Mouse (Mus musculus) E14TG2a.4 (cell line): ENCODE results near the gene Mllt6.

Source experiments
- H3K27me3 ChIP-seq: 2 replicates; pipeline ENCODE4 v1.6.1; 2014; ENCODE audit warnings: low read length, control low read depth; ENCODE audit not compliant: insufficient read depth
- H3K36me3 ChIP-seq: 2 replicates; pipeline ENCODE4 v1.6.1; 2014; ENCODE audit warnings: low read length, control low read depth; ENCODE audit not compliant: insufficient read depth
- H3K4me1 ChIP-seq: replicated peaks from 2 replicates; pipeline ENCODE4 v1.6.1; 2014; ENCODE audit warnings: low read depth, low read length, control low read depth
- H3K4me3 ChIP-seq: replicated peaks from 2 replicates; pipeline ENCODE4 v1.5.1; 2014; ENCODE audit warnings: mild to moderate bottlenecking, low read length
- H3K9me3 ChIP-seq: 2 replicates; pipeline ENCODE4 v1.6.1; 2014; ENCODE audit warnings: low read length, control low read depth
- CTCF ChIP-seq: conservative IDR thresholded peaks from 2 replicates; pipeline ENCODE4 v1.5.1; 2014; ENCODE audit warnings: low read length
- NANOG ChIP-seq: IDR thresholded peaks from 2 replicates; pipeline ENCODE4 v1.6.1; 2014; ENCODE audit warnings: borderline replicate concordance, low read length, mixed read lengths
- POU5F1 ChIP-seq: IDR thresholded peaks from 2 replicates; pipeline ENCODE4 v1.6.1; 2014; ENCODE audit warnings: low read length, borderline replicate concordance

The Mllt6 gene

DNA sequence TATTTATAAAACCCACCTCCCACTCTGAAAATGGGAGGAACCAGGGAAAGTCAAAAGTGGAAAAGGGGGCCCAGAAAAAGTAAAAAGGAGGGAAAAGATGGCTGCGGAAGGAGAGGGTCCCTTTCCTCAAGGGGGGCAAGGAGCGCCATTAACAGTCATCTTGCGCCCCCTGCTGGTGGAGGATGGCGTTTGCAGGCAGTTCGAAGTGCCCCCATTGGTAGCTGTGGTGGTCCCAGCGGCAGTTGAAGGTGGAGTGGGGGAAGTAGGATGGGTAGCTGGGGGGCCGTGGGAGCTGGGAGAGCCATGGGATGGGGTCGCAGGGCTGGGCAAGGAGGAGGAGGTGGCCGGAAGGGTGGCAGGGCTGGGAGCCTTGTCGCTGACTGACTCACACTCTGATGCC is 26.6 kb downstream of the Mllt6 start:
- no peaks in the 10 kb centered on the region for H3K27me3 ChIP-seq
- H3K4me3 ChIP-seq = no peak overlapping the region; the same call in 1 of the 2 replicates
- H3K36me3 ChIP-seq = peaks cover 89% of the 10 kb centered on the region
- TF ChIP-seq CTCF (peak; percentile 85), NANOG (no peak), POU5F1 (no peak)
- H3K4me1 ChIP-seq = peaks cover 93% of the 10 kb centered on the region
- H3K9me3 ChIP-seq = no peaks in the 10 kb centered on the region

DNA sequence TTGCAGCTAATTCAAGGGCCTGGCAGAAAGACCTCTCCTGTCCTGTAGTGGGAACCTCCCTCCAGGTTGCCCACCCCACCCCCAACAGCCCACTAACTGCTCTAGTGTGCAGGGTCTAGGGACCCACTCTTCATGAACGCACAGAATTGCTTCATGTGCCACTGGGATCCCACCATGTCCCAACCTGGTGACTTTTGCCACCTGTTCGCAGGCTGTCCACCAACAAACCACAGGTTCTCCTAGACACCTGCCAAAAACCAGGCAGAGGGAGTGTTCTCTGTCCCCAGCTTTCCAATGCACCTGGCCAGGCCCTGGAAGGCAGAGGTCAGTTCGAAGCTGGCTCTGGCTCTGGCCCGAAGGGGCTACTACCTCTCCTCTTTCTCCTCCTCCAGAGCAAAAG is 31.2 kb downstream of the Mllt6 start:
- Histone ChIP-seq H3K9me3 (no peaks in the 10 kb centered on the region), H3K4me1 (peaks cover 91% of the 10 kb centered on the region), H3K27me3 (no peaks in the 10 kb centered on the region), H3K36me3 (peaks cover 72% of the 10 kb centered on the region), H3K4me3 (0 out of 2 replicates have a peak overlapping the region, but pooled peaks have one; percentile 37)
- TF ChIP-seq POU5F1 (no peak), CTCF (no peak), NANOG (no peak)

DNA sequence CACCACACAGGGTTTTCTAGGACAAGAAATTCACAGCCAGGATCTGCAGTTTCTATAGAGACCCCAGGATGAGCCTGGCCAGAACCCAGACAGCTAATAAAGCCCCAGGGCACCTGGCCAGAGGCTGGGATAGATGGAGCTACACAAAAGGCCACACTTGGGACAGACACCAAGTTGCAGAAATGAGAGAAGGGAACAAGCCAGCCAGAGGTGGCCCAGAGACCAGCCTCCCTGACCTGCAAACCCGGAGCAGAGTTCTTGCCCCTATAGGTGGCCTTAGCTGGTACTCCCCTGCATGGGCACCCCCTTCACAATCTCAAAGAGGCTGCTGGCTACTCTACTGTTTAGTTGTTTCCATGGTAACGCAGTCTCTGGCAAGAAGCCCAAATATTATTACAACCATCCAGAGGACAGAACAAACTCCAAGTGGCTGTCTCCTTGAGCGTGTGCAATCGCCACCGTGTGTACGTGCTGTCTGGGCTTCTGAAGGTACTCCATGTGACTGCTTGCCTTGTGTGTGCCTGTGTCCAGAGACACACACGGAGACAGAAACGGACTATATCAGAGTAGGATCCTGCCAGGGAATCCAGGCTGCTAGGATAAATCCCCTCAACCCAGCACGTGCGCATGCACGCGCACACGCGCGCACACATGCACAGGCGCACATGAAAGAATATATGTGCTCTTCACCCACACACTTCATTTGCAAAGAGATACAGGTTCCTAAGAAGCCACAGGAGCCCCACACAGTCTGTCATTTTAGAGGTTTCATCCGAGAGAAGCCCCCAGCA is 31.9 kb downstream of the Mllt6 start:
- TF ChIP-seq POU5F1 = no peak
- no peak for TF ChIP-seq NANOG
- no peak for TF ChIP-seq CTCF
- H3K27me3 ChIP-seq = no peaks in the 10 kb centered on the region
- no peaks in the 10 kb centered on the region for H3K9me3 ChIP-seq
- peaks cover 65% of the 10 kb centered on the region for H3K36me3 ChIP-seq
- H3K4me1 ChIP-seq = peaks cover 85% of the 10 kb centered on the region
- peak overlapping the region; percentile 94 for H3K4me3 ChIP-seq

DNA sequence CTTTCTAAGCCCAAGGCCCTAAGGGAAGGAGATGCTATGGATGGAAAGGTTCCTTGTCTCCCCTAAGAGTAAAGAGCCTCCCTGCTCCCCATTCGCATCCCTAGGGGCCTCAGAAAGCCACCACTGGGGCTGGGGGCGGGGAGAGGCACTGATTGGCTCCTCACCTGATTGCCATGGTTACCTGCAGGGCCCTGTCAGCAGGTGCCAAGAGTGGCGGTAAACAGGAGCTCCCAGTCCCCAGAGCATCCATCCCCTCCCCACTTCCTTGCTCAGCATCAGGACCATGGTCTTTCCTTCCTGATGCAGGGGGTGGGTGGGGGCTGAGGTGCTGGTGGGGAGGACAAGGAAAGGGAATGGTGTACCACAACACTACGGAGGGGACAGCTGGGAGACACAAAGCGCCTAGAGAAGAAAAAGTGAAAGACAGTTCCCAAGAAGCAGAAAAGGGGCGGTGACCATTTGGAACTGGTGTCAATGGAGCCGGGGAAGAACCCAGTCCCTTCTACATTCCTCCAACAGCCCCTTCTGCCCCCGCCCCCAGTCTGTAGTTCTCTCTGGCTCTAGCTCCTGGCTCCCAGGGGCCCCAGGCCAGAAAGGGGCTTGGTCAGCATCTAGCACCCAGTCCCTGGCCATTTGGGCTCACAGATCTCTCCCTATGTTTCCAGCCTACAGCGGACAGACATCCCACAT is 32.6 kb downstream of the Mllt6 start:
- Histone ChIP-seq H3K9me3 (no peaks in the 10 kb centered on the region), H3K4me3 (peak overlapping the region; percentile 94), H3K27me3 (peaks cover 4% of the 10 kb centered on the region), H3K4me1 (peaks cover 82% of the 10 kb centered on the region), H3K36me3 (peaks cover 58% of the 10 kb centered on the region)
- no peak for TF ChIP-seq NANOG

DNA sequence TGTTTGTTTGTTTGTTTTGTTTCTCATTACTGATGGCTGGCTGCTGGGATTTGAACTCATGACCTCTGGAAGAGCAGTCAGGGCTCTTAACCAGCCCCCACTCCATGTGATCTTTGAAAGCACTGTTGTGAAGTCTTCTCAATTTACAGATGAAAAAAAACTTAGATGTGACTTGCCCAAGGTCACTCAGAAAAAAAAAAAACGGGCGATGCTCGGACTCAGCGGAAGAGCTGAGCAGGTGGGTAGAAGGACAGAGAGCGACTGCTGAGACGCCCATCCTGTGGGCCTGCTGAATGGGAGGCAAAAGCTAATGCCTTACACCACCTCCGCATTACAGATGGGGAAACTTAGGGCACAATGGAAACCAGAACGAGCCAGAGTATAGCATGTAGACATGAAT is 33.5 kb downstream of the Mllt6 start:
- no peak for TF ChIP-seq CTCF
- TF ChIP-seq POU5F1 = no peak
- no peak; the same call in 1 of the 2 replicates for TF ChIP-seq NANOG
- H3K27me3 ChIP-seq = peaks cover 12% of the 10 kb centered on the region
- peak overlapping the region; percentile 94 for H3K4me3 ChIP-seq
- peaks cover 82% of the 10 kb centered on the region for H3K4me1 ChIP-seq
- H3K36me3 ChIP-seq = peaks cover 52% of the 10 kb centered on the region
- H3K9me3 ChIP-seq = no peaks in the 10 kb centered on the region

DNA sequence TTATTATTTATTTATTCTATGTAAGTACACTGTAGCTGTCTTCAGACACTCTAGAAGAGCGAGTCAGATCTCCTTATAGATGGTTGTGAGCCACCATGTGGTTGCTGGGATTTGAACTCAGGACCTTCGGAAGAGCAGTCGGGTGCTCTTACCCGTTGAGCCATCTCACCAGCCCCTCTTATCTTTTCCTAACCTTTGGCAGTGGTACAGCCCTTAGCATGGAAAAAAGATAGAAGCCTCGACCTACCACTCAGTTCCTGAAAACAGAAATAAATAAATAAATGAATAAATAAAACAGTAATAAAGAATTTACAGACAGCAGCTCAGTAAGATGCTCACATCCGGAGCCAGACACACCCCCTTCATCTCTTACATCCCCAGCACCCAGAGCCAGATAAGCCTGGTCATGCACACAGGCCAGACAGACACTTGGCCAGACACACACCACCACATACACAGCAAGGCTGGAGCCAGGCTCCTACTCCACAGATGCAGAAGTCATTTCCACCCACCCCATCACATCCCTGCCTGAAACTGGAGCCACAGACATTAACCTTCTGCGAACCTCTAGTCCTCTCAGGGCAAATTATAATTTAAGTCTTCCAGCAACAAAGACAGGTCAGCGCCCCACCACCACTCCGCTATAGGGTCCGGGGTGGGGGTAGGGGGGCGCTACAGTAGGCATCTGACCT is 34.1 kb downstream of the Mllt6 start:
- TF ChIP-seq NANOG (no peak), CTCF (no peak), POU5F1 (no peak)
- Histone ChIP-seq H3K27me3 (peaks cover 14% of the 10 kb centered on the region), H3K9me3 (no peaks in the 10 kb centered on the region), H3K4me1 (peaks cover 80% of the 10 kb centered on the region), H3K4me3 (peak overlapping the region; percentile 94), H3K36me3 (peaks cover 48% of the 10 kb centered on the region)

DNA sequence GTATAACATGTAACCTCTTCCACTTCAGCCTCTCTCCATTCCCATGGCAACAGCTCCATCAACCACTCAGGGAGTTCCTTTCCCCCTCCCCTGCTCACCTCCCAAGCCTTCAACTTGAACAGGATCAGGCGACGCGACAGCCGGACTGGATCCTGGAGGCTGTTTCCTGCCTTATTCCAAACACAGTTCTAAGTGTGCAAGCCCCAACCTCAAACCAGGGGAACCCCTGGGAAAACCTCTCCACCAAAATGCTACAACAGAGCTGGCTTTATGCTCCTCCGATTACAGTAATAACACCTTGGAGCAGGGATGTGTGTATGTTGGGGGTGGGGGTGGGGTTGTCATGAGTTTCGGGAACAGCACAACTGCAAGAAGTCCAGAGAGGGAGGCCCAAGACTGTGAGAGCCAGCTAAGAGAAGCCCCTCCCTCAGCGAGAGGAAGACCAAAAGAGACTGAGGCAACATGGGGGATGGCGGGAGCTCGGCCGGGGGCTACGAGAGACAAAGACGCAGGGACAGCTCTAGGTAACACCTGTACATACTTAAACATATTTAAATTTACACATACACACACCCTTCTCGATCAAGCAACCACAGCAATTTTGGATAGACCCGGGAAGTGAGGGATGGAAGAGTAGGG is 34.8 kb downstream of the Mllt6 start:
- H3K4me3 ChIP-seq = peak overlapping the region; percentile 94
- peaks cover 41% of the 10 kb centered on the region for H3K36me3 ChIP-seq
- H3K27me3 ChIP-seq = peaks cover 14% of the 10 kb centered on the region
- TF ChIP-seq POU5F1 = no peak
- no peak for TF ChIP-seq NANOG
- TF ChIP-seq CTCF = no peak
- H3K4me1 ChIP-seq = peaks cover 78% of the 10 kb centered on the region
- H3K9me3 ChIP-seq = no peaks in the 10 kb centered on the region

DNA sequence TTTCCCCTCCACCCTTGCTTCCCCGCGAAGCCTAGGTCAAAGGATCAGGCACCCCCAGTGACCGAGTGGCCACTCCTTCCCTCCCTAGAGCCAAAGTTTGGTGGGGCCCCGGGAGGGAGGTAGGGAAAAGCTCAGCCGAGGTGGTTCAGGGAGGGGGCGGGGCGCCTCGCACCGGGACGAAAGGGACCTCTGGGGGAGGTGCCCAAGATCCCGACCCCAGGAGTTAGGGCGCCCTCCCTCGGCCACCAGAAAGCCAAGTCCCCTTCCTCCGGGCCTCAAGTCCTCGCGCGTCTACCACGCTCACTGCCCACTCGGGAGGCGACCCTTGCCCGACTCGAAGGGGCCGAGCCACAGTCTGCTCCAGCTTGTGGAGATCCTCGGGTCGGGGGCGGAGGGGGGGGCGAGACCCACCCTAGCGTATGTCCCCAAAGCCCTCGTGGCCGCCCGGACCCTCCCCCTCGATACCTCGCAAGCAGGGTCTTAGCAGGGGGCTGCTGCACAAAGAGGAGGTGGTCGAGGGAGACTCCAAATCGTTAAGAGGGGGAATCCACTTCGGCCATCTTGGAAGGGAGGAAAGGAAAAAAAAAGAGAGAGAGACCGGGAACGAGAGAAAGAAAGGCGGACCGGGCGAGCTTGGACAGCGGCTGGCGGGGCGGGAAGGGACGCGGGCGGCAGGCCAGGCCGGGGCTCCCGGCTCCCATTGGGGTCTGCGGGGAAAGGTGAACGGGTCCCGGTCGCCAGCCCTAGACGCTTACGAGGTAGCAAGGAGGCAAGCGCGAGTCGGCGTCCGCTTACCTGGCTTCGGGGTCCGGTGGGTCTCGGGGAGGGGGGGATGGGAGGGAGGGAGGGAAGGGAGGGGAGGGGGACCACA is 35.8 kb downstream of the Mllt6 start:
- TF ChIP-seq CTCF = peak; percentile 22
- TF ChIP-seq POU5F1 = no peak

More for the DNA sequence above, 35.8 kb downstream of the Mllt6 start:
- H3K9me3 ChIP-seq = no peaks in the 10 kb centered on the region
- H3K4me3 ChIP-seq = peak overlapping the region; percentile 94
- H3K27me3 ChIP-seq = peaks cover 14% of the 10 kb centered on the region
- H3K36me3 ChIP-seq = peaks cover 31% of the 10 kb centered on the region
- H3K4me1 ChIP-seq = peaks cover 70% of the 10 kb centered on the region
